Mouse (Mus musculus) thymus, postnatal 14 days (tissue): ENCODE data around the gene Dock2.
A peak's percentile ranks its signal among the peaks of the same experiment; 100 is the strongest.
"Not testable (repeated sequence)": the region's sequence is repeated elsewhere in the genome, so short reads cannot be mapped to it uniquely, and the experiment has no call there.

Source experiments
- DNase-seq: peaks from one replicate; pipeline ENCODE4 v3.0.0; 2021

Dock2 gene

GRCm38 (mm10) chr11:34264099-34264498 lies 519.6 kb downstream of the Dock2 start:
- DNase-seq: no peak

GRCm38 (mm10) chr11:34258849-34259469 lies 524.7 kb downstream of the Dock2 start:
- no peak for DNase-seq

- DNase-seq: no peak
These were observed 526.0 kb downstream of the Dock2 start for GRCm38 (mm10) chr11:34257548-34258189.

GRCm38 (mm10) chr11:34242979-34243378 lies 540.7 kb downstream of the Dock2 start:
- DNase-seq: no peak

GRCm38 (mm10) chr11:34240252-34240651 lies 543.4 kb downstream of the Dock2 start:
- DNase-seq: no peak

- DNase-seq: no peak
These were observed 544.0 kb downstream of the Dock2 start for GRCm38 (mm10) chr11:34239691-34240090.

- no peak for DNase-seq
These were observed 546.8 kb downstream of the Dock2 start for GRCm38 (mm10) chr11:34236885-34237284.

GRCm38 (mm10) chr11:34236091-34236759 lies 547.5 kb downstream of the Dock2 start:
- DNase-seq: peak; percentile 52

- DNase-seq: peak; percentile 60
These were observed 554.8 kb downstream of the Dock2 start for GRCm38 (mm10) chr11:34228758-34229364.

GRCm38 (mm10) chr11:34227180-34227579 lies 556.5 kb downstream of the Dock2 start:
- DNase-seq: no peak

- DNase-seq: not testable (repeated sequence)
These were observed 563.1 kb downstream of the Dock2 start for GRCm38 (mm10) chr11:34220596-34220995.

- DNase-seq: peak; percentile 64
These were observed 570.8 kb downstream of the Dock2 start for GRCm38 (mm10) chr11:34212853-34213252.

- no peak for DNase-seq
These were observed 575.7 kb downstream of the Dock2 start, which contains the start of gene Foxi1 for GRCm38 (mm10) chr11:34207989-34208388. Foxi1 (minus strand) TSS chr11:34208089.

GRCm38 (mm10) chr11:34202769-34203168 lies 580.9 kb downstream of the Dock2 start:
- DNase-seq: no peak

- no peak for DNase-seq
These were observed 588.5 kb downstream of the Dock2 start for GRCm38 (mm10) chr11:34195142-34195541.

- DNase-seq: no peak
These were observed 589.3 kb downstream of the Dock2 start for GRCm38 (mm10) chr11:34194158-34194941.

- no peak for DNase-seq
These were observed 590.0 kb downstream of the Dock2 start for GRCm38 (mm10) chr11:34193658-34194057.

GRCm38 (mm10) chr11:34184266-34184665 lies 599.4 kb downstream of the Dock2 start:
- DNase-seq: no peak

- DNase-seq: no peak
These were observed 602.2 kb downstream of the Dock2 start for GRCm38 (mm10) chr11:34181214-34182117.

- no peak for DNase-seq
These were observed 604.9 kb downstream of the Dock2 start for GRCm38 (mm10) chr11:34178752-34179151.
